Mouse (Mus musculus) adrenal gland, postnatal 36 days (tissue): ENCODE measurements around the gene Kat2a. TPM values are rescaled to one million over a fixed set of nuclear protein-coding genes. Genes with fewer than 3 reads are reported as not detected.

Experiments used
- DNase-seq, 2 experiments: peaks; one replicate each; pipeline ENCODE4 v3.0.0; 2021; ENCODE audit warnings: mixed read lengths in 1 of 2
- long read RNA-seq, 2 experiments: library from polyadenylated mRNA; stranded (forward); transcript quantifications; one replicate each; pipeline ENCODE4 v2.0.0; 2021; ENCODE audit warnings: borderline sequencing depth in 2 of 2
- total RNA-seq, 2 experiments: library from RNA; stranded (reverse); gene quantifications; 2 replicates each; pipeline ENCODE4 v1.2.3; 2021

Kat2a gene
- 10 to 100 TPM; 44.5 to 45.5 TPM for total RNA-seq
- long read RNA-seq, experiment 1, transcript Kat2a-201 (18 exons, 3,043 nt) = major isoform, 7 of 17 reads
- long read RNA-seq, experiment 1, partial matches to known transcripts = 7 of 17 reads
- long read RNA-seq, experiment 1, other reads (novel, unspliced or antisense) = 2 of 17 reads
- long read RNA-seq, experiment 2, transcript Kat2a-202 (18 exons, 3,046 nt) = minor isoform, 7 of 25 reads
- long read RNA-seq, experiment 2, transcript Kat2a-201 (18 exons, 3,043 nt) = major isoform, 14 of 25 reads
- long read RNA-seq, experiment 2, partial matches to known transcripts = 2 of 25 reads
- long read RNA-seq, experiment 2, other reads (novel, unspliced or antisense) = 1 of 25 reads

DNA sequence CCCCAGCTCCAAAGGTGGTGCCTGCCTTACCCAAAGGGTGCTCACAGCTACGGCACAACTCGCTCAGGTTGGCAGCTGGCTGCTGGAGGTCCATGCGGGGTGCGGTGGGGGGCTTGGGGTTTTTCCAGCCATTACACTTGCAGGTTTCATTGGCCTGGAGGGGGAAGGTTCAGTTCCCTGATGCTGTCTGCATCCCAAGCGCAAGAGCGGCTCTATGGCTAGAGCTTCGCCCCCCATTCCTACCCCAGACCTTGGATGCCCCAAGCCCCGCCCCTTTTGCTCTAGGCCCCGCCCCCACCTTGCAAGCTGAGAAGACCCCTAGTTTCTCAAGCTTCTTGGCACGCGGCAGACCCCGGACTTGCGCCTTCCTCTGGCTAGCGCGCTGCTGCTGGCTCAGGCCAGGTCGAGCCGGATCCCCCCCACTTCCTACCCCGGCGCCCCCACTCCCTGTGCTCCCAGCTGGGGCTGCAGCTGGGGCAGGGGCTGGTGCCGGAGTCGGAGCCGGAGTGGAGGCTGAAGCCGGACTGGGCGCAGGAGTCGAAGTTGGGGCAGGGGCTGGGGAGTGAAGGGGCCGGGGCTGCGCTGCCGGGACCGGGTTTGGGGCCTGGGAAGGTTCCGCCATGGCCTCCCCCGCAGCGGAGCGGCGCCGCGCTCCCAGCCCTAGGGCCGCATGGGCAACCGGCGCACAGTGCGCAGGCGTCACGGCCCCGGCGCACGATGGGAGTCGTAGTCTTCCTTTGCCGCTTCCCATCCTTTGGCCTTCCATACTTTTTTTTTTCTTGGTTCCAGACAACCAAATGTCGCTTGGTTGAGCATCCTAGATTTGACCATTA lies at the start of gene Kat2a:
TSS of gene Kat2a (minus strand) at position 683 of the 833 bp plus-strand sequence.
- peak; percentile 91 to 95 for DNase-seq

- DNase-seq = peak; percentile 90 to 93
Measured at GRCm38 (mm10) chr11:100761547-100762045, 49.3 kb upstream of the Kat2a start.

GRCm38 (mm10) chr11:100759611-100760233 lies 47.5 kb upstream of the Kat2a start, which contains the start of gene Kcnh4:
TSS of gene Kcnh4 (minus strand) at chr11:100759942.
- DNase-seq = peak; percentile 65 to 70

- DNase-seq = peak; percentile 67 to 78
Measured at GRCm38 (mm10) chr11:100758707-100759610, 46.7 kb upstream of the Kat2a start.

DNA sequence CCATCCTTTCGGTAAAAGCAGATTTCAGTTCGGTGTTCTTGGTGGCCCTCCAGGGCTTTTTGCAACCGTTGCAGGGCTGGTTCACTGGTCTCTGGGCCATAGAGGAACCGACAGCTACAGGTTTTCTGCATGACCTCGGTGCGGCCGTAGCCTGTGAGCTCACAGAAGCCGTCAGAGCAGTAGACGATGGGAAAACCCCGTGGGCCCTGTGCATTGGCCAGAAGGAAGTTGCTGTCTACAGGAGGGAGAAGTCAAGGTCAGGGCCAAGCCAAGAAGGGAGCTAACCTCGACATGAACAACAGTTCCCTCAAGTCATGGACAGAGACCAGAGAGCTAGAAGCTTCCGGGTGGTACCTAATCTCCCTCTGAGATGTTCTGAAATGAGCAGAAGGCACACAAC lies 45.3 kb upstream of the Kat2a start:
- no peak for DNase-seq

GRCm38 (mm10) chr11:100756476-100756875 lies 44.2 kb upstream of the Kat2a start:
- DNase-seq = no peak

- no peak for DNase-seq
Measured at GRCm38 (mm10) chr11:100754693-100755057, 42.4 kb upstream of the Kat2a start.

- no peak for DNase-seq
Measured at GRCm38 (mm10) chr11:100754021-100754692, 41.9 kb upstream of the Kat2a start.

DNA sequence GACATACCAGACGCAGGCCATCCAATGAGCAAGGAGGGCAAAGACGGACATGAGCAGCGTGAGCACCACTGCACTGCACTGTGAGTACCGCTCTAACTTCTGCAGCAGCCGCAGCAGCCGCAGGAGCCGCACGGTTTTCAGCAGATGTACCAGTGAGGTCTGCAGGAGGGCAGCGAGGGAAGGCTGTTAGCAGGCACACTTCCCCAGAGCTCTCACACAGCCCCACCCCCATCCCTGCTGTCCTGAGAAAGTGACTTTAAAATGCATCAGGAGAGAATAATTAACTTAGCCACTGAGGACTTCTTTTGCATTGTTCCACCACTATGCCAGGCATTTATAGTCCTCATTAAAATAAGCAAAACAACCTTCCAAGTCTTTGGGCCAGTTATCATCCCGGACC lies 40.0 kb upstream of the Kat2a start:
- DNase-seq = no peak

DNA sequence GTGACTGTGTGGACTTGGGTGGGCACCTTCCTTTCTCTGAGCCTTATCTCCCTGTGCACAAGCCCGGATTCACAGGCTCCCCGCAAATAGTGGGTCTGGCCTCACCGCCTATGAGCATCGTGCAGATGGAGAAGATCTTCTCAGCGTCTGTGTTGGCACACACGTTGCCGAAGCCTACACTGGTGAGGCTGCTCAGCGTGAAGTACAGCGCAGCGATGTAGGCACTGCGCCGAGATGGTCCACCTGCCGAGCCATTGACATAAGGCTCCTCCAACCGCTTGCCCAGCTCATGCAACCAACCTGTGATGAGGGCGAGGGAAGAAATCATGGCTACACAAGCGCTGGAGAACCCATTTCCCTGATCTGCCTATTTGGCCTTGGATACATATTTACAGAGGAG lies 37.9 kb upstream of the Kat2a start:
- no peak for DNase-seq

- DNase-seq = peak; percentile 55 to 69
Measured at GRCm38 (mm10) chr11:100749469-100749868, 37.2 kb upstream of the Kat2a start.

DNA sequence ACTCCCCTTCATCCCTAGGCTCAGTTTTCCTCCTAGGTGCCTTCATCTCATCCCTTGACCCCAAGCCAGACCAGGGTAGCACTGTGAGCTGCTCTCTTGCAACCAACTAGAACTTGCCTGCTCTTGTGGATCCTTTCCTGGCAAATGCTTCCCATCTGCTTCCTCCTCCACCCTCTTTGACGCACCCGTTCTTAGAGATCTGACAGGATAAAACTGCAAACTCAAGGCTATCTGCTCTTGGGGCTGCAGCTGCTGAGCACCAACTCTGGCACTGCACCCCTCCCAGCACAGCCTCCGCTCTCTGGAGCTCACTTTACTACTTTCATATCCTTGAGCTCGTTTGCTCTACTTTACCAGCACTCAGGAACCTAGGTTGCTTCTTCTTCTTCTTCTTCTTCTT lies 36.4 kb upstream of the Kat2a start:
- DNase-seq = no peak

DNA sequence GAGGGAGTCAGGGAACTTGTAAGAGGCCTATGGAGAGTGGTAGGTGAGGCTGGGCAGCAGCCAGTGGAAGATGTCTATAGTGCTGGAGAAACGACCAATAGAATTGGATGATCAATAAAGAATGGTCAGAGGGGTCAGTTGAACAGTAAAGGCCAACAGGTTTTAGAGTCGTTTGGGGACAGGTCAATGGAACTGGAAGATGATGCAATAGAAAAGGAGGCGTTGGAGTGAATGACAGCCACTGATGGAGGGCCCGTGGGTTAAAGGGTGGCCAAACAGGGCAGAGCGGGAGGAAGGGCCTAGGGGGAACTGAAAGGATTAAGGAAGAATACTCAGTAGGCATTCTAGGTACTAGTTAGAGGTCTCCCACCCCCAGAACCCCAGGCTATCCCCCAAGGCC lies 34.8 kb upstream of the Kat2a start:
- no peak for DNase-seq

DNA sequence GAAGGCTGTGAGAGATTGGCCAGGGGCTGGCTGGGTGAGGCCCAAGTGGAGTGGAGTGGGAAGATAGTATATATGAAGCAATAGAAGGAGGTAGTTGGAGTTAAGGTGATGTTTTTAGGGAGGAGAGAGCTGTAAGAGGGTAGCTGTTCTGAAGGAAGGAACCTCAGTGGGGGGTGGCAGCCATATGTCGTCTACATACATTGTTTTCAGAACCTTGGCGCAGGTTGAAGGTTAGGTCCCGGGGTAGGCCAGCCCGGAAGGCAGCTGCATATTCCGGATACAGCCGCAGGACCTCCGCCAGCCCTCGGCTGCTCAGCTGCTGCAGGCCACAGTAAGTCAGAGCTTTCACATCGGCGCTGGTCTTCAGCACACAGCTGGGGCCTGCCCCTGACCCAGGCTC lies 34.3 kb upstream of the Kat2a start:
- DNase-seq = no peak

GRCm38 (mm10) chr11:100745085-100745484 lies 32.8 kb upstream of the Kat2a start:
- peak in 1 of 2 experiments; percentile 70 for DNase-seq

DNA sequence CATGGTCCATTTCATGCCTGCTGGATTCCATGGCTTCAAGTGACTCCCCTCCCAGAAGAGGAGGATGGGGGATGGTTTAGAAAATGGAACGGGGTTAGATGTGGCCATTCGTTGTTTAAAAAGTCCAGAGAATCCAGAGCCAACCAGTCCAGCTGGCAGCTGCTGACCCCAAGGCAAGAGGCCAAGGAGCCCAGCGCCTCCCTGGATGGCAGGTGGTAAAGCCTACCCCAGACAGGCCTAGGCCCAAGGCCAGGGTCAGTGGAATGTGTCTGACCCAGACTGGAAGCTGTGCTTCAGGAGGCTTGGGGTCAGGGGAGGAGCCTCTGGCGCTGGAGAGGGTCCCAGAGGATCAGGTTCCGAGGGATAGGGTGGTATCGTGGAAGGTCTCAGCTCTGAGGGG lies 29.1 kb upstream of the Kat2a start:
- peak in 1 of 2 experiments; percentile 58 for DNase-seq

GRCm38 (mm10) chr11:100738749-100739148 lies 26.5 kb upstream of the Kat2a start:
- no peak for DNase-seq

- DNase-seq = peak; percentile 99
Measured at GRCm38 (mm10) chr11:100738066-100738604, 25.9 kb upstream of the Kat2a start, which contains the start of gene Rab5c. TSS of gene Rab5c (minus strand) at chr11:100738215.

DNA sequence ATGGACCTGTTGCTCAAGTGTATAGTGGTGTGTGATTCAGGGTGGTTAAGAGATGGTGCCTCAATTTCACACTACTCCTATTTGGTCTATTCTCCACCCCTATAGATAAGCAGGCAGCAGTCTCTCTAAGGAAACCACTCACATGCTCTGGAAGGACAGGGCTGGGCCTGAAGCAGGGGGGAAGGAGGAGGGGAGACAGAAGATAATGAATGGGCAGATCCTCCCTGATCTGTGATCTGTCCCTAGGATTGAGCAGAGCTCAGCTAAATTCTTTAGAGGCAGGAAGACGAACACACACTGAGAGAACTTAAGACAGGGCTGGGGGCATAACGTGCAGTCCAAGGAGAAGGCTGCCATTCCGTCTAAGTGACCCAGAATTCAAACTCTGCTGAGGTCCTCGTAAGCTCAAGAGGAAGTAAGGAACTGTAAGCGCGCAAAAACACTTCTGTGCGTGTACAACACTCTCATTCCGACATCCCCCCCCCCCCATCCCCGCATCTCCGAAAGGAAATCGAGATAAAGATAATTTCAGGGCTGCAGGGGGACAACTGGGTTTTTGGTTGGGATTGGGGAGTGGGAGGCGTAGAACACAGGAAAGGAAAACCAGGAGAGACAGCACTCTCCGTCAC lies 25.0 kb upstream of the Kat2a start:
- DNase-seq = no peak

DNA sequence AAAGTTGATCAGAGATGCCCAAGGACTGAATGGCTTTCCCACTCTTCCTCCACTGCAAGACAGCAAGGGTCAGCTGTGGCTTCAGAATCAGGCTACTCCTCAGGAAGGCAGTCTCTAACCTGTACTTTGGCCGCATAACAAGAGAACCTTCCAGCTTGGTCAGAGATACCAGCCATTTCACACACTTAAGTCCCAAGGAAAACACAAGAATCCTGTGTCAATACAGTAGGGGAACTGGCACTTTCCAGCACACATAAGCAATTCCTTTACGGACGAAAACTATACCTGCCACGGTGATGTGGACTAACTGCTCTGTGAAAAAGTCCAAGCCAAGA lies 24.4 kb upstream of the Kat2a start:
- DNase-seq = no peak
